Mouse (Mus musculus) frontal cortex, postnatal 14 days (tissue): ENCODE results near the gene Asb5.
"Not testable (repeated sequence)": the region's sequence is repeated elsewhere in the genome, so short reads cannot be mapped to it uniquely, and the experiment has no call there.

Experiments used
- DNase-seq, 2 experiments: peaks; one replicate each; pipeline ENCODE4 v3.0.0; 2022; ENCODE audit warnings: low spot score in 2 of 2

The Asb5 gene

GRCm38 (mm10) chr8:54529382-54530296, at the start of gene Asb5, which contains the start of gene Spcs3:
Gene Asb5, plus strand, starts transcription at chr8:54529580.
Gene Spcs3, minus strand, starts transcription at chr8:54529998.
- DNase-seq = peak; percentile 90 to 92

- DNase-seq = no peak
Observed at GRCm38 (mm10) chr8:54486555-54487273, 42.7 kb upstream of the Asb5 start.

GRCm38 (mm10) chr8:54488437-54488836, 40.9 kb upstream of the Asb5 start:
- DNase-seq = no peak

- DNase-seq = no peak
Observed at GRCm38 (mm10) chr8:54491057-54491690, 38.2 kb upstream of the Asb5 start.

- DNase-seq = no peak
Observed at GRCm38 (mm10) chr8:54491934-54492333, 37.4 kb upstream of the Asb5 start.

- peak in 1 of 2 experiments; percentile 37 for DNase-seq
Observed at GRCm38 (mm10) chr8:54493110-54493509, 36.3 kb upstream of the Asb5 start.

GRCm38 (mm10) chr8:54493915-54494314, 35.5 kb upstream of the Asb5 start:
- DNase-seq = no peak

GRCm38 (mm10) chr8:54503104-54503503, 26.3 kb upstream of the Asb5 start:
- DNase-seq = no peak

- DNase-seq = no peak
Observed at GRCm38 (mm10) chr8:54505060-54505459, 24.3 kb upstream of the Asb5 start.

- peak; percentile 61 to 86 for DNase-seq
Observed at GRCm38 (mm10) chr8:54507428-54508095, 21.8 kb upstream of the Asb5 start.

- DNase-seq = no peak
Observed at GRCm38 (mm10) chr8:54508096-54508456, 21.3 kb upstream of the Asb5 start.

- DNase-seq = no peak
Observed at GRCm38 (mm10) chr8:54508814-54509213, 20.6 kb upstream of the Asb5 start.

GRCm38 (mm10) chr8:54509221-54509721, 20.1 kb upstream of the Asb5 start:
- DNase-seq = peak; percentile 44 to 66

- no peak for DNase-seq
Observed at GRCm38 (mm10) chr8:54511791-54512190, 17.6 kb upstream of the Asb5 start.

- not testable (repeated sequence) for DNase-seq
Observed at GRCm38 (mm10) chr8:54512200-54512599, 17.2 kb upstream of the Asb5 start.

- DNase-seq = no peak
Observed at GRCm38 (mm10) chr8:54518756-54519460, 10.5 kb upstream of the Asb5 start.

- DNase-seq = no peak
Observed at GRCm38 (mm10) chr8:54520516-54520915, 8.9 kb upstream of the Asb5 start.

- DNase-seq = no peak
Observed at GRCm38 (mm10) chr8:54525606-54526005, 3.8 kb upstream of the Asb5 start.

- no peak for DNase-seq
Observed at GRCm38 (mm10) chr8:54526700-54527099, 2.7 kb upstream of the Asb5 start.

- no peak for DNase-seq
Observed at GRCm38 (mm10) chr8:54528571-54528970, 809 bp upstream of the Asb5 start.

GRCm38 (mm10) chr8:54535172-54535571, 5.8 kb downstream of the Asb5 start:
- no peak for DNase-seq
